Mouse (Mus musculus): Measurements from ENCODE around the gene Calm1.

Calm1 gene

DNA sequence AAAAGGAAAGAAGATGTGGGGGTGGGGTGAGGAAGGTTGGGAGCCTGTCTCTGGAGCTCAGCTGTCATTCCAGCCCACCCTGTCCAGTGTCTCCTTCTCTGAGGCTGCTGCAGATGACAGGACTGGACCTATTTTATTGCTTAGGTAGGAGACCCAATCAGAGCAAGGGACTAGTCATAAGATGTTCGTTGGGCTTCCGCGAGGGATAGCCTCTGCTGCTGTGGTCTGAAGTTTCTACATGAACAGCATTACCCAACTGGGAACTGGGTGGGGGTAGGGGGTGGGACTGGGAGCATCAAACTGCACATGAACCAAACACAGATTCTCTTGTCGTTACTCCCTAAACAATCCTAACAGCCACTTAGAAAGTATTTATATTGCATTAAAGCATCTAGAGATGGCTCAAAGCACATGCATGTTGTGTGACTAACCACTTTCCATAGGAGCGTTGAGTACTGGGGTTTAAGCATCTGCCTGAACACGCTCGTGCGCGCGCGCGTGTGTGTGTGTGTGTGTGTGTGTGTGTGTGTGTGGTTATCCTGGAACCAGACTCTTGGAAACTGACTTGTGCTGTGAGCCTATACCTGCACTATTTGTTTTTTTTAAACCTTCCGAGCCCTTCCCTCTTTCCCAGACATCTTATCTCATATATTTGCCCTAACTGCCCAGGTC, 23.2 kb downstream of the Calm1 start:
- DNase-seq (ENCODE audit: low spot score in 2 of 2), result no peak

DNA sequence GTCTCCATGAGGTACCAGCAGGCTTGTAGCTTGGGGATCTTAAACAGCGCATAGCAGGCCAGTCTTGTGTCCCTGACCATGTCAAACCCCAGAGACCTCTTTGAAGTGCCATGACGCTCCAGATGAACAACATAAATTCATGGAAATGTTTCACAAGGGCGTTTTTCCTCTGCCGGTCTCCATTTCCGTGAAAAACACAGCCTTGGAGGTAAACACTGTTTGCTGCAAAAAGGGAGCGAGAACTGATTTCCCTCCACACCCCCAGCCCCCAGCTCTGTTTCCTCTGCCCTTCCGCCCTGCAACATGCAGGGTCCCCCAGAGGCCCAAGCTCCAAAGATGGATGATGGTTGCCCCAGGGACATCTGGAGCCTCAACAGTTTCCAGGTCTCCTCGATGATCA, 24.3 kb downstream of the Calm1 start:
- no peak for DNase-seq (ENCODE audit: low spot score in 2 of 2)

DNA sequence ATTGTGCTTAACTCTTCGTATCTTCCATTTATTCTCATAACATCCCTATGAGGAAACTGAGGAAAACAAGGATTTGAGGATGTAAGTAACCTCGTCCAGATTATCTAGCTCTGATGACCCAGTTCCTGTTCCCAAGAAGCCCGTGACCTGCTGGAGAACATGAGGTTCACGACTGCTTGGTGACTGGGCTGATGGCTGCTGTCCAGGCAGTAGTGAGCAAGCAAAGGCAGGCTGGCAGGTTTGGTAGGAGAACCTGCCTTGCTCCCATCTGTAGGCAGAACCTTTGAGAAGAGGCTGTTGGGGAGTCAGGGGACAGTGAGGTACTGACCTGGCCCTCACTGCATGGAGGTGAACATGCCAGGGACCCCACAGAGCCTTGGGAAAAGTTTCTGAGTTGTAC, 26.0 kb downstream of the Calm1 start:
- DNase-seq (ENCODE audit: low spot score in 2 of 2), result no peak

DNA sequence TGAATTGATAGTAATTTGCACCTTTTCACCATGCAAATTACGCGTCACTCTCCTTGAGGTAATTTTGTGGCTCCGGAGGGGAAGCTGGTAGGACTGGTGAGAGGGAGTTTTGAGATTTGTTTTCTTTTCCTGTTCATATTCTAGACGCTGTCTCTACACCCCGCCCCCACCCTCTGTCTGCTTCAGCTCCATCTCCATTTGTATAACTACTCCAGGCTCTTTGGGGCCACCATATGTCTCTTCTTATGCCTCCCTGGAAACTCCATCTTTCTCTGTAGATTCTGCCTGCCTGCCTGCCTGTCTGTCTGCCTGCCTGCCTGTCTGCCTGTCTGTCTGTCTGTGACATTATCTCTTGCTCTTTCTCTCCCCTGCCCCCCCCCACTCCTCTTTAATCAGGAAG, 26.8 kb downstream of the Calm1 start:
- no peak for DNase-seq (ENCODE audit: low spot score in 2 of 2)

DNA sequence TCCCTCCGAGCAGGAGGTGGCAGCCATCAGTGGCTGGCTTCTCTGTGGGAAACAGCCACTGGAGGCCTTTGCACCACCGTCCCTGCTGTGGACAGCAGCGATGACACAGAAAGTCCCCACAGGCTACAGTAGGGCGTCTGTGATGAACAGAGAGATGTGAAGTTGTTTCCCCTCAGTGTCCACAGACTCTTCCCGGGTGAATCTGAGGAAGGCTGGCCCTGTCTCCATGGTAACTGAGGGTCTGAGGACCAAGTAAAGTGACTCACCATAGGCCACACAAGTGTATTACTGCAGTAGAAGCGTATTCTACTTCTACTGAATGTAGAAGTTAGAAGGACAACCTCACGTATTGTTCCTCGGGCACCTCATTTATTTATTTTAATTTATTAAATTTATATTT, 27.4 kb downstream of the Calm1 start:
- no peak for DNase-seq (ENCODE audit: low spot score in 2 of 2)

DNA sequence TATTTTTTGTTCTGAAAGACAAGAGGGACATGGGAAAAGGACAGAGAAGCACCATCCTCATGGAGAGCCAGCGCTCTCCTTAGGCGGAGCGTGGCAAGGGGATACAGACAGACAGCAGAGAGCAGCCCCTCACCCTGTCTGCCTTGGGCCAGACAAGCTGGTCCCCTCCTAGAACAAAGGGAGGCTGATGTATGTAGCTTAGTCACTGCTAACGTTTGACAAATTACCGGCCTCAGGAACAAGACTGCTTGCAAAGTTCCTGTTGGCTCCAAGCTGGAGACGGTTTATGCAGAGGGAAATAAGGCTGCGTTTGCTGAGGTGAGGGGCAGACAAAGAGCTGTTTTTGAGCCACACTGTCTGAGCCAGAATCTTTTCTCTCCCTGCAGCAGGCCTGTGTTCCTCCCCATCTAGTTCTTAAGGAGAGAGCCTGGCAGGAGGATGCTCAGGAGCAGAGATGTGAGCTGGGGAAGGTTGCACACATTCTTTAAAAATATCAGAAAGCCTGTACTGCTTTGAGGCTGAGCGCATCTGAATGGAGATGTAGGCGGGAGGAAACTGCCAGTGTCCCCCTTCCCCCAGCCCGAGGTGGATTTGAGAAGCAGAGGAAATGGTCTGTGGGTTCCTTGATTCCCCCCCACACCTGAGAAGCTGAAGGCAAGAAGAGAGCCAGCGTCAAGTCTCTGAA, 28.9 kb downstream of the Calm1 start:
- DNase-seq (ENCODE audit: low spot score in 2 of 2), result no peak

DNA sequence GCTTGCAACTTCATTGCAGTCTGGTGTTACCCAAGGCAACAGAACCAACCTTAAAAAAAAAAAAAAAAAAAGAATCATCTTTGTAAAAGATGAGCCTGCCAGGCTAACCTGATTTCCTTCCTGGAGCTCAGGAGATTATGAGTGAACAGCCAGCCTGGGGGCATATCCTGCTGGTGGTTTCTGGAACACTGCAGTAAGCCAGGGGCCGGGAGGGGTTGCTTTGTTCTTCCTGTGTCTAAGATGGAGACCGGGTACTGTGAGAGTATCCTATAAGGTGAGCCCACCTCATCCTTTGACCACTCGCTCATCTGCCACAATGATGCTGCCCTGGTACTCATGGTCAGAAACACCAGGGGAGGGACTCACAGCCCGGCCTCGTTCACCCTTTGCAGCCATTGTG, 35.0 kb downstream of the Calm1 start:
- DNase-seq (ENCODE audit: low spot score in 2 of 2), result no peak

DNA sequence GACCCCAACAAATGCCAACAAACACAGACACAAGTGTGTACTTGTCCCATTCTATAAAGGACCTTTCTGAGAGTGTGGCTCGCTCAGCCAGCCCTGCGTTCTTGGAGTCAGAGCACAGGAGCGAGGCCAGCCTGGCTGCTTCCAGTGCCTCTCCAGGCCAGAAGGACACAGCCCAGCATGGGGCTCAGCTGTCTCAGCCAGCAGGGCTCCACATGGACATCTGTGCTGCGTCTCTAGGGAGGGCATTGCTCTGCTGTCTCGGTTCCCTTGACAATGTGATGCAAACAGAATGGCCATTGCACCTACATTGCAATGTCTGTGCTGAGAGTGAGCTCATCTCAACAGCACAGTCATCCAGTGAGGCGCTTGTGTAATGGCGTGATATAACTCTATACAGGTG, 35.7 kb downstream of the Calm1 start:
- no peak for DNase-seq (ENCODE audit: low spot score in 2 of 2)

DNA sequence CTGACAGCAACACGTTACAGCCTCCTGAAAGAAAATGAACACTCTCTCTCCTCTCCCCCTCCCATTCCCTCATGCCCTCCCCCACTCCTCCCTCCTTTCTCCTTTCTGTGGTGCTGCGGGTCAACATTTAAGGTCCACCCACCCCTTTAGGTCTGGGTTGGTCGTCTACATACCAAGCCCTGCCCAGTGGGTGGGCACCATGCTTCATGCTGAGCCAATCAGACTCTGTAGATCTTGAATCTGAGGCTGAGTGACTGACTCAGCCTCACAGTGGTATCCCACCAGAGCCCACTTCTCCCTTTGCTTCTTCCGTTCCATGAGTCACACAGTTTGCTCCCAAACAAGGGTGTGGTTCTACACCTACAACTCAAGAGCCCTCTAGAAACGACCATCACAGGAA, 36.2 kb downstream of the Calm1 start:
- DNase-seq (ENCODE audit: low spot score in 2 of 2), result no peak

DNA sequence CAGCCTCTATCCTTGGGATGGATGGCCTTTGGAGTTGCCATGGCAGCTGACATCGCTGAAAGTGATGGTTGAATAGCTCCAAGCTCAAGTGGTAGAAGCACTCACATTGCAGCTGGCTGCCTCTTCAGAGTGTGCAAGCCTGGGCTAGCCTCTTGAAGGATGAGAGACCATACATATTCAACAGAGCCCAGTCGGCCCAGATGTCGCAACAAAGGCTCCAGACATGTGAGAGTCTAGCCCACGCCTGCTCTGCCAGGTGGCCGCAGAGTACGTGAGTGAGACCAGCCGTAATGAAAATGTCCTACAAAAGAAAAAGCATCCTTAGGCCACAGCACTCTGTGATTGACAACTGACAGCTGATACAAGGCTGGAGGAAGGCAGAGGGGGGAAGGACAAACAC, 40.2 kb downstream of the Calm1 start:
- DNase-seq (ENCODE audit: low spot score in 2 of 2), result no peak

DNA sequence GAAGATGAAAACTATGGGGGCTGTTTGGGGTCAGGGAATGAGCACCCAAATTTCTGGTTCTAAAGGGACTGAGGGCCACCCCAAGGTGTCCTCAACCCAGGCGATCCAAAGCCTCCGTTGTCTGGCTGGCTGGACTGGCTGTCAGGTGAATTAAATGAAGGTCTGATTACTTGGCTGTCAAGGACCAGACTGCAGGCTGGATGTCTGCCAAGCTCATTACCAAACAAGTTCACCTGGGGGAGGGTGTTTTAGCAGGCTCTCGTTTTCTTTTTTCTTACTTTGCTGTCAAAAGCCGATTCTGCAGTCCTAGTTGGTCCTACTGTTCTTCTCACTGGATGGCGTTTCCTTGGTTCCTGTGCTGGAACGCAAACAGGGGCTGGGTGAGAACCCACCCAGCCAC, 40.6 kb downstream of the Calm1 start:
- DNase-seq (ENCODE audit: low spot score in 2 of 2), result no peak

DNA sequence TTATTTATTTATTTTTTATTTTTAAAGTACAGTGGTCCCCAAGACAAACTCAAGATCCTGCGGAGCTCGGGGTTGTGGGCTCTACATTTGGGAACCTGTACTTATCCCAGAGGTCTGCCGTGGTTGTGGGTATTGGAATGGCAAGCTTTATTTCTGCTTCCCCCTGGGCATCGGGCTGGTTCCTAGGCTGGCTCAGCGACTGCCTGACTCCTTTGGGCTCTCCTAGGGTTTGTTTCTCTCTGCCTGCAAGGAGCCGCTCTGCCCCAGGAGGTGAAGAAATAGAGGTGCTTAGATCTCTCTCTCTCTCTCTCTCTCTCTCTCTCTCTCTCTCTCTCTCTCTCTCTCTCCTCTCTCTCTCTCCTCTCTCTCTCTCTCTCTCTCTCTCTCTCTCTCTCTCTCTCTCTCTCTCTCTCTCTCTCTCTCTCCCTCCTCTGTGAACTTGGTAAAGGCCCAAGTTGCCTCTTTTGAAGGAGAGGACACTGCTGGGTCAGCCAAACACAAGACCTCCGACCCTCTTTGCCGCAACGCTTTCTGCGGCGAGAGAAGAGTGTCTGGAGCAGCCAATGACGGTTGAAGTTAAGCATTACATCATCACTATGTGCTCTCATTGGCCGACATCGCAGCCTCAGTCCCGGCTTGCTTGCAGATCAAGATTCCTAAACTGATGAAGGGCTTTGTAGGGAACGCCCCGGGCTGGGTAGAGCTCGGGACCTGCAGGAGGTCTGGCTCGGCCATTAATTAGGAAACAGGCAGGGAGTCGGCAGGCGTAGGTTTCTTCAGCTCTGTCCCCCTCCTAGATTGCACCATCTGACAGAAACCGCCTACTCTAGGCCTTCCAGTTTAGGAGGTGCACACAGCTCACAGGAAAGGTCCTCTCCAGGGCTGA, 42.9 kb downstream of the Calm1 start:
- DNase-seq (ENCODE audit: low spot score in 2 of 2), result peak; percentile 69 to 73

DNA sequence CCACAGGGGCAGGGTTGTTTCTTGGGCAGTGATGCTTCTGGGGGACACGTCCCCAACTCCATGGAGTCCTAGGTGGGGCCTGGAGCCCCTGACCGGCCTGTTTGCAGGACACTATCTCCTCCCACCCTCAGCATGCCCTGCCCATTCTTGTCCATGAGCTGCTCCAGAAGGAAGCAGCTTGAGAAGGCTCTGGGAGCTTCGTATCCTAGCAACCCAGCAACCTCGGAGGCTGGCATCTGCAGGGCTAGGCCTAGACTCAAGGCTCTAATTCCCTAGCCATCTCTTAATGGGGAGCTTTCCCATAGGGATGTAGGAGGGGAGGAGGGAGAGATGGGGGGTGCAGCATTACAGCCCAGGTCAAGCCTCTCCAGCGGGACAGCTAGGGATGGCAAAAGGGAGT, 45.3 kb downstream of the Calm1 start:
- DNase-seq (ENCODE audit: low spot score in 2 of 2), result no peak

DNA sequence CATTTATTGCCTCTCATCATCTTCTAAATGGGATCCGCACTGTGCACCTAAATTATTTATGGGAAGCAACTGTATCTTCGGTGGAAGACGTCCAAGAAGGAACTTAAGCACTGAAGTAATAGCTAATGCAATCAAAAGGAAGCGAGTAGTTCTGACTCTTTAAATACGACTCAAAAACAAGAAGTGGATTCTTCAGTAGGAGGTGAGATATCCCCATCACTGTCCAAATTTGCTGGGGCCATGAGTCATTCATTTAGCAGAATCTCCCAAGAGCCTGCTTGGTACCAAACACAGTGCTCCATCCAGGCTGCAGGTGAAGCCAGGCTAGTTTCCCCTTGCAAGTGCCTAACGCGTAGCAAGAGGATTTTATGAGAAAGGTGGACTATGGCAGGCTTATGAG, 49.9 kb downstream of the Calm1 start:
- DNase-seq (ENCODE audit: low spot score in 2 of 2), result no peak

DNA sequence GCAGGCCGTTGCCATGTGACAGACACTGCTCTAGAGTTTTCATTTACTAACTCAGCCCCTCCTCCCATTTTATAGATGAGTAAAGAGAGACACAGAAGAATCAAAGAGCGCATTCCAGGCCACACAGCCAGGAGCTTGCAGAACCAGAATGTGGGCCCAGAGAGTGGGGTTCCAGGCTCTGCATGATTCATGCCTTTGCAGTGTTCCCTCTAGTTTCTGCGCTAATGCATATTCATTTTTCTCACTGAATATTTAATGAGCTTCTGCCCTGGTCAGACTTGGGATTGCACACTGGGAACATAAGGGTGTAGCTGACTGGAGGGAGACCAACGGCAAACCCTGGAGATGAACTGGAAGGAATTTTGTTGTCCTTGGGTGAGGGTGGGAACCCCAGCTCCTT, 55.2 kb downstream of the Calm1 start:
- no peak for DNase-seq (ENCODE audit: low spot score in 2 of 2)

DNA sequence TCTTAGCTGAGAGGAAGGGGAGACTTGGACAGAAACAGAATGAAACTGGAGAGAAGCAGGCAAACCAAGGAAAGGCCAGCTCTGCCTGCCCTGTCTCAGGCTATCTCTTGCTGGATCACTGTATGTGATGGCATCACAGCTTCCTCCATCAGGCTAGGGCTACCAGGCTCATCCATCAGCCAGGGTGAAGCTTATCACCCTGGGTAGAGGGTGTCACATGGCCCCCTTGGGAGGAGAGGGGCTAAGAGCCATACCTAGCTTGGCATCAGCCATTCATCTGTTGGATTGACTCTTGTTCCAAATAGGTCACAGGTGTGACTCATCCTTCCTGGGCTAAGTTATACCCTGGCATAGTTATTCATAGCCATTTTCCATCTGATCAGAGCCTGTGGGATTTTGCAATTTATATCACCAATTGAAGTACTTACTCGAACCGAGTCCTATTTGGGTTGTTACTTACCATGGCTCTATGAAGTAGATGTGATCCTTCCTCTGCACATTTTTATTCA, 56.3 kb downstream of the Calm1 start:
- no peak for DNase-seq (ENCODE audit: low spot score in 2 of 2)

DNA sequence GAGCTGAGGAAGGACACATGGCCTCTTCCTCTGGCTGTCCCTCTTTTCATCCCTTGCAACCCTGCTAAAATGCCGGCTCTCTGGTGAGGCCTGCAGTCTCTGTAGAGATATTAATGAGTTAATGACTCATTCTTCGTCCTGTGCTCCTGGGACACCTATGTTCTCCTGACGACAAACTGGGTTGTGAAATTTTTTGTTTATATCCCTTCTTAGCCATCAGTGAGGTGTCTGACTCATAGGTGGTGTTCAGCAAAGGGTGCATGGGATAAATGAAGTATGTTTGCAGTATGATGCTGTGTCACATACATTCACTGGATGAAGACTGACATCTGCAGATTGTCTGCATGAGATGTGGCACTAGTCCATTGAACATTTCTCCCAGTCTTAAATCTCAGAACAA, 58.5 kb downstream of the Calm1 start:
- DNase-seq (ENCODE audit: low spot score in 2 of 2), result no peak

All from frontal cortex, postnatal 10 days (tissue).